11 mouse cellular contexts compared by ENCODE assay signal in genomic region chr5:54191688-54192087, GRCm38 (mm10).
DNase-seq lines count a peak whose midpoint lies in the region; ATAC-seq and TF ChIP-seq lines count a peak whose summit lies in the region.
"Had no signal": no experiment of that assay in that cellular context is flagged by ENCODE, and none has a peak within 500 bp of the region (broad histone marks: within the 10 kb centered on the region; RNA-seq: fewer than 3 reads in every experiment).

No protein-coding gene starts in this region.

- H3K36me3 ChIP-seq in hindbrain, postnatal 0 days (ENCODE audit: insufficient read depth, low read length): no peaks in the 10 kb centered on the region
- H3K36me3 ChIP-seq in hindbrain, embryonic 13.5 days: no peaks in the 10 kb centered on the region
- no peaks in the 10 kb centered on the region for H3K36me3 ChIP-seq in midbrain, postnatal 0 days (ENCODE audit: insufficient read depth, low read length)
- H3K36me3 ChIP-seq: heart, embryonic 13.5 days; lung, embryonic 15.5 days had no signal

- no peaks in the 10 kb centered on the region for H3K27me3 ChIP-seq in hindbrain, postnatal 0 days (ENCODE audit: insufficient read depth, low read length)
- H3K27me3 ChIP-seq in hindbrain, embryonic 13.5 days: no peaks in the 10 kb centered on the region
- no peaks in the 10 kb centered on the region for H3K27me3 ChIP-seq in midbrain, postnatal 0 days (ENCODE audit: insufficient read depth, low read length)
- H3K27me3 ChIP-seq: heart, embryonic 13.5 days; lung, embryonic 15.5 days had no signal

- H3K4me3 ChIP-seq in hindbrain, postnatal 0 days (ENCODE audit: low read length): no peak overlapping the region
- H3K4me3 ChIP-seq in hindbrain, embryonic 13.5 days: no peak overlapping the region
- no peak overlapping the region for H3K4me3 ChIP-seq in midbrain, postnatal 0 days (ENCODE audit: low read depth, low read length)
- H3K4me3 ChIP-seq: heart, embryonic 13.5 days; lung, embryonic 15.5 days had no signal

- H3K27ac ChIP-seq in hindbrain, postnatal 0 days: no peak overlapping the region
- H3K27ac ChIP-seq in hindbrain, embryonic 13.5 days: no peak overlapping the region
- no peak overlapping the region for H3K27ac ChIP-seq in midbrain, postnatal 0 days (ENCODE audit: low read depth, low read length)
- H3K27ac ChIP-seq: heart, embryonic 13.5 days; lung, embryonic 15.5 days had no signal

- no peaks in the 10 kb centered on the region for H3K9me3 ChIP-seq in hindbrain, postnatal 0 days (ENCODE audit: low read length)
- no peaks in the 10 kb centered on the region for H3K9me3 ChIP-seq in hindbrain, embryonic 13.5 days
- no peaks in the 10 kb centered on the region for H3K9me3 ChIP-seq in midbrain, postnatal 0 days (ENCODE audit: low read length)
- H3K9me3 ChIP-seq: heart, embryonic 13.5 days; lung, embryonic 15.5 days had no signal

- no peak for ATAC-seq in hindbrain, postnatal 0 days
- ATAC-seq in hindbrain, embryonic 13.5 days (ENCODE audit: low FRiP score): no peak
- no peak for ATAC-seq in midbrain, postnatal 0 days (ENCODE audit: low FRiP score)

- H3K9ac ChIP-seq in hindbrain, postnatal 0 days (replicated peaks; ENCODE audit: low read length): no peak overlapping the region
- H3K9ac ChIP-seq in hindbrain, embryonic 13.5 days: no peak overlapping the region
- H3K9ac ChIP-seq in midbrain, postnatal 0 days (replicated peaks; ENCODE audit: low read length, poor library complexity, severe bottlenecking): no peak overlapping the region
- H3K9ac ChIP-seq: heart, embryonic 13.5 days; lung, embryonic 15.5 days had no signal

- peak; percentile 51 for DNase-seq in embryo, embryonic 10.5 days (ENCODE audit: low spot score)
- no peak for DNase-seq in embryo, embryonic 9.5 days (ENCODE audit: extremely low spot score)
- peak; percentile 83 for DNase-seq in hindbrain, postnatal 0 days (ENCODE audit: low spot score)
- DNase-seq in lung, postnatal 10 days: peak; percentile 12
- no peak for DNase-seq in lung, postnatal 25 days (ENCODE audit: low spot score)
- DNase-seq in midbrain, postnatal 0 days (ENCODE audit: low spot score): peak; percentile 72
- DNase-seq in kidney, postnatal 4 days: no peak
- DNase-seq: kidney, postnatal 36 days had no signal

- WGBS in hindbrain, postnatal 0 days: 67% methylated on average over 4 of the region's 4 CpGs
- WGBS in hindbrain, embryonic 13.5 days: 83% methylated on average over 4 of the region's 4 CpGs
- WGBS in midbrain, postnatal 0 days: 62% methylated on average over 4 of the region's 4 CpGs

- H3K4me1 ChIP-seq in hindbrain, postnatal 0 days (ENCODE audit: insufficient read depth, low read length): no peaks in the 10 kb centered on the region
- H3K4me1 ChIP-seq in hindbrain, embryonic 13.5 days (replicated peaks): peaks cover 3% of the 10 kb centered on the region; the same call in 1 of the 2 replicates
- H3K4me1 ChIP-seq in midbrain, postnatal 0 days (ENCODE audit: insufficient read depth, low read length): no peaks in the 10 kb centered on the region
- H3K4me1 ChIP-seq: heart, embryonic 13.5 days; lung, embryonic 15.5 days had no signal

- TF ChIP-seq CTCF in hindbrain, postnatal 0 days (IDR thresholded peaks at IDR 0.05; ENCODE audit: low read depth): peak; percentile 59
- peak; percentile 76 for TF ChIP-seq CTCF in midbrain, postnatal 0 days (IDR thresholded peaks at IDR 0.05)

- no peak overlapping the region for H3K4me2 ChIP-seq in hindbrain, postnatal 0 days (ENCODE audit: low read depth, low read length)
- H3K4me2 ChIP-seq in hindbrain, embryonic 13.5 days: no peak overlapping the region
- no peak overlapping the region for H3K4me2 ChIP-seq in midbrain, postnatal 0 days (ENCODE audit: low read depth, low read length, poor library complexity, severe bottlenecking)
- H3K4me2 ChIP-seq: heart, embryonic 13.5 days; lung, embryonic 15.5 days had no signal

Comparison
In these comparisons a context has a peak if more than half of its experiments do, and no peak if none do; other contexts are left out.
1. DNase-seq: peak in embryo, embryonic 10.5 days (single experiment), hindbrain, postnatal 0 days (single experiment), lung, postnatal 10 days (single experiment) and midbrain, postnatal 0 days (single experiment); none in embryo, embryonic 9.5 days (single experiment), lung, postnatal 25 days (single experiment) and kidney, postnatal 4 days (0 of 2).